Mouse (Mus musculus) intestine, embryonic 15.5 days (tissue): ENCODE data around the gene Rps6ka1. TPM values are rescaled to one million over a fixed set of nuclear protein-coding genes. Genes with fewer than 3 reads are reported as not detected.
"Not testable (repeated sequence)": the region's sequence is repeated elsewhere in the genome, so short reads cannot be mapped to it uniquely, and the experiment has no call there.

Experiments used
- ATAC-seq: fragments of 200-750 bp; cut with Nextera tagmentation; 2 replicates; pipeline ENCODE4 v1.8.0; 2017; ENCODE audit warnings: moderate TSS enrichment, moderate library complexity
- H3K27ac ChIP-seq: fragments of 300-500 bp; sonication (generic); 2 replicates; pipeline ENCODE4 v1.5.1; 2015; ENCODE audit warnings: mild to moderate bottlenecking, inconsistent platforms
- H3K27me3 ChIP-seq: fragments of 300-500 bp; sonication (generic); replicated peaks from 2 replicates; pipeline ENCODE4 v1.6.1; 2015; ENCODE audit warnings: inconsistent platforms
- H3K36me3 ChIP-seq: fragments of 300-500 bp; sonication (generic); 2 replicates; pipeline ENCODE4 v1.6.1; 2015; ENCODE audit warnings: inconsistent platforms
- H3K4me1 ChIP-seq: fragments of 300-500 bp; sonication (generic); replicated peaks from 2 replicates; pipeline ENCODE4 v1.6.1; 2015; ENCODE audit warnings: inconsistent platforms
- H3K4me2 ChIP-seq: fragments of 300-500 bp; sonication (generic); replicated peaks from 2 replicates; pipeline ENCODE4 v1.6.1; 2015; ENCODE audit warnings: mild to moderate bottlenecking, inconsistent platforms
- H3K4me3 ChIP-seq: fragments of 300-500 bp; sonication (generic); replicated peaks from 2 replicates; pipeline ENCODE4 v1.5.1; 2015; ENCODE audit warnings: inconsistent platforms
- H3K9ac ChIP-seq: fragments of 300-500 bp; sonication (generic); 2 replicates; pipeline ENCODE4 v1.6.1; 2015; ENCODE audit warnings: inconsistent platforms
- H3K9me3 ChIP-seq: fragments of 300-500 bp; sonication (generic); 2 replicates; pipeline ENCODE4 v1.6.1; 2016; ENCODE audit warnings: inconsistent platforms
- WGBS: fragments of 180-500 bp; shearing (Covaris S2); methylation state at CpG from one replicate; pipeline ENCODE4 v1.1.7; 2015; 5-methylcytosine and 5-hydroxymethylcytosine counted together
- polyA plus RNA-seq: library from polyadenylated mRNA; unstranded; fragments of >200 nt; fragmentation: Nextera tagmentation; extraction: Ambion mirVana; gene quantifications from 2 replicates; pipeline ENCODE4 v1.2.1, GENCODE M21; 2015

Gene Rps6ka1
- polyA plus RNA-seq, 1 experiment from 2014 or later: 124 TPM

DNA sequence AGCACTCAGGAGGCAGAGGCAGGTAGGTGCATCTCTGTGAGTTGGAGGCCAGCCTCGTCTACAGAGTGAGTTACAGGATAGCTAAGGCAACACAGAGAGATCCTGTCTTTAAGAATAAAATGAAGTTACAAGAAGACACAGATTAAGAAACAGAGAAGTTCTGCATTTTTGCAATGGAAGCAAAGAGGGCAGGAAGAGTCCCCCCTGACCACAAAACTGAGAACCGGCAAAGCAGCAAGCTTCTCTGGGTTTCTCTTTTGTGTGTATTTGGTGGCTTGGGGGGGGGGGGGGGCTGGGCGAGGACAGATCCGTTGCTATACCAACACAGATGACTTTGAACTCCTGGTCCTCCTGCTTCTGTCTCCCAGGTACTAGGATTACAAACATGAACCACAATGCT, 19.5 kb upstream of the Rps6ka1 start:
- Histone ChIP-seq H3K27me3 (no peaks in the 10 kb centered on the region), H3K36me3 (no peaks in the 10 kb centered on the region), H3K4me1 (peaks cover 20% of the 10 kb centered on the region), H3K4me3 (no peak overlapping the region), H3K27ac (no peak overlapping the region), H3K9ac (no peak overlapping the region), H3K4me2 (no peak overlapping the region), H3K9me3 (no peaks in the 10 kb centered on the region)
- ATAC-seq: no peak
- 40% methylated on average over 4 of the region's 4 CpGs for WGBS

DNA sequence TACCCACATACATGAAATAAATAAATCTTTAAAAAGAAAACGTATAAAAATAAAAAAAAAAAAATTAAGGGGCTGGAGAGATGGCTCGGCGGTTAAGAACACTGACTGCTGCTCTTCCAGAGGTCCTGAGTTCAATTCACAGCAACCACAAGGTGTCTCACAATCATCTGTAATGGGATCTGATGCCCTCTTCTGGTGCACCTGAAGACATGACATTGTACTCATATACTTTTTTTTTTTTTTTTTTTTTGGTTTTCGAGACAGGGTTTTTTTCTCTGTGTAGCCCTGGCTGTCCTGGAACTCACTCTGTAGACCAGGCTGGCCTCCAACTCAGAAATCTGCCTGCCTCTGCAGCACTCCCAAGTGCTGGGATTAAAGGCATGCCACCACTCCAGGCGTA, 18.7 kb upstream of the Rps6ka1 start:
- ATAC-seq, H3K9me3 ChIP-seq, H3K4me3 ChIP-seq, H3K4me2 ChIP-seq, H3K9ac ChIP-seq, H3K27ac ChIP-seq, H3K36me3 ChIP-seq, H3K27me3 ChIP-seq: not testable (repeated sequence)
- H3K4me1 ChIP-seq: peaks cover 19% of the 10 kb centered on the region
- WGBS: 89% methylated on average over 5 of the region's 5 CpGs

DNA sequence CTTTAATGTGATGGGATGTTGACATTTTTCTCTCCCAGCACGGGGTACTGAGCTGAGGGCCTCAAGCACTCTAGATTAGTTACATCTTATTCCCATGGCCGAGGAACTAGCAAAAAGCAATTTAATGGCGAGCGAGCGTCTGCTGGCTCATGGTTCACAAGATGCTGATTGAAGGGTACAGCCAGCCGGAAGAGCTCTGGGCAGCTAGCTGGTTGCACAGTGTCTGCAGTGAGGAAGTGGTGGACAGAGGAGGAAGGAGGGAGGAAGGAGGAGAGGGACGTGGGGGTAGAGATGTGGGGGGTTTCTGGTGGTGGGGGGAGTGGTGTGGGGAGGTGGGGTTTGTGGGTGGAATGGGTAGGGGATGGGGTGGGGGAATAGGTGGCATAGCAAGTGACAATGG, 17.6 kb upstream of the Rps6ka1 start:
- Histone ChIP-seq H3K27me3 (no peaks in the 10 kb centered on the region), H3K4me2 (no peak overlapping the region), H3K4me3 (no peak overlapping the region), H3K9ac (no peak overlapping the region), H3K9me3 (no peaks in the 10 kb centered on the region), H3K36me3 (no peaks in the 10 kb centered on the region), H3K27ac (no peak overlapping the region), H3K4me1 (peaks cover 14% of the 10 kb centered on the region; the same call in 1 of the 2 replicates)
- ATAC-seq: no peak
- WGBS: 80% methylated on average over 7 of the region's 7 CpGs

DNA sequence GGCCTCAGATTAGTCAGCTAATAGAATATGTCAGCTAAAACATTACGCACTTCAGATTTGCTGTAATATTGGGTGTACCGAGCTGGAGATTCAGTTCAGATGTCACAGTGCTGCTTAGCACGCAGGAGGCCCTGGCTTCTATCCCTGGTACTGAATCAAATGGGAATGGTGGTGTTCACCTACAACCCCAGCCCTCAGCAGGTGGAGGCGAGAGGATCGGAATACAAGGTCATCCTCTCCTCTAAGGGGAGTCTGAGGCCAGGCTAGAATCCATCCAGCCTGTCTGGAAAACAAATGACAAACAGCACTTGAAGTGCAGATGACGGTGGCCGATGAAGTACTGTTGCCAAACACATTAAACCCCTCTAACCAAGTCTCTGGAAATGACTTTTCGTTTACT, 16.7 kb upstream of the Rps6ka1 start:
- Histone ChIP-seq H3K36me3 (no peaks in the 10 kb centered on the region), H3K4me2 (no peak overlapping the region), H3K9me3 (no peaks in the 10 kb centered on the region), H3K9ac (no peak overlapping the region), H3K4me3 (no peak overlapping the region), H3K4me1 (peaks cover 10% of the 10 kb centered on the region; the same call in 1 of the 2 replicates), H3K27ac (no peak overlapping the region), H3K27me3 (no peaks in the 10 kb centered on the region)
- 73% methylated on average over 8 of the region's 8 CpGs for WGBS
- no peak for ATAC-seq

DNA sequence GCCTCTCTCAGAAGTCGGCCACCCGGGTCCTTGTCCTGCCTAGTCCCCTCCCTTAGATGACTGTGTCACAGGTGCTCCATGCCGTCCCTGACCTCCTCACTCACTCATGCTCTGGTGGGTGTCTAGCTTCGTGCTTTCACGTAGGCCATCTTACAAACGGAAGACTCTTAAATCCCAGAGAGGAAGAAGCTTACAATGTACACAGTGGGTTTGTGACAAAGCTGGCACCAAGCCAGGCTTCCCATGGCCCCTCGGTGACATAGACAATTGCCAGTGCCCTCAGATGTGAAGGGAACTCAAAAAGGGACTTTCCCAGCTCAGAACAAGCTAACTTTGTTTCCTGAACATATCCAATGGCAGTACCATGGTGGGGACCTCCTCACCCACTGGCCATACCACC, 15.8 kb upstream of the Rps6ka1 start:
- no peaks in the 10 kb centered on the region for H3K27me3 ChIP-seq
- 60% methylated on average over 7 of the region's 7 CpGs for WGBS
- no peaks in the 10 kb centered on the region for H3K36me3 ChIP-seq
- H3K27ac ChIP-seq: no peak overlapping the region
- no peak for ATAC-seq
- H3K9me3 ChIP-seq: no peaks in the 10 kb centered on the region
- H3K4me3 ChIP-seq: no peak overlapping the region
- H3K4me2 ChIP-seq: no peak overlapping the region
- peaks cover 13% of the 10 kb centered on the region for H3K4me1 ChIP-seq
- no peak overlapping the region for H3K9ac ChIP-seq

DNA sequence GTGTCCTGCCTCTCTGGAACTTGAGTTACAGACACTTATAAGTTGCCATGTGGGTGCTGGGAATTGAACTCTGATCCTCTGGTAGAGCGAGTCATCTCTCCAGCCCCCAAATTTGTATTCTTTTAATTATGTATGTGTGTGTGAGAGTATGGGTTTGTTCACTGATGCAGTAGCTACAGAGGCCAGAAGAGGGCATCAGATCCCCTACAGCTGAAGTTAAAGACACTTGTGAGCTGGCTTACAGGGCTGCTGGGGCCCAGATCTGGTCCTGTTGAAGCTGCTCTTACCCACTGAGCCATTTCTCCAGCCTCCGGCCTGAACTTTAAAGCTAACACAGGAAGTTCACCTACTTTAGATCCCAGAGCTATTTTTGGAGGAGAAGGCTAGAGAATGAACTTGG, 14.9 kb upstream of the Rps6ka1 start:
- 92% methylated on average over 2 of the region's 2 CpGs for WGBS
- H3K27me3 ChIP-seq: no peaks in the 10 kb centered on the region
- H3K4me2 ChIP-seq: no peak overlapping the region
- no peak overlapping the region for H3K4me3 ChIP-seq
- no peak for ATAC-seq
- H3K36me3 ChIP-seq: no peaks in the 10 kb centered on the region
- no peak overlapping the region for H3K9ac ChIP-seq
- no peak overlapping the region for H3K27ac ChIP-seq
- no peaks in the 10 kb centered on the region for H3K9me3 ChIP-seq
- peaks cover 16% of the 10 kb centered on the region for H3K4me1 ChIP-seq

DNA sequence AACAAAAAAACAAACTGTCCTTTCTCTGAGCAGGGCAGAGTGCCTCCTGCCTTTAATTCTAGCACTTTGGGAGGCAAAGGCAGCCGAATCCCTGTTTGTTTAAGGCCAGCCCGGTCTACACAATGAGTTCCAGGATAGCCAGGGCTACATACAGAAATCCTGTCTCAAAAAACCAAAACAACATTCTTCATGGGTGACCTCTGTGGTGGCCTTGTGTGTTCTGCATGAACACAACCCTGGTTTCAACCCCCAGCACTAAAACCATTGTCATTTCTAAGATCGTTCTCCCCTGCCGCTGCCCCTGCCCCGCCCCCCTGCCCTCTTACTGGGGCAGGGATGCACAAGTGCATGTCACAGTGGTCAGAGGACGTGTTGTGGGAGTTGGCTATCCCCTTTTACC, 13.3 kb upstream of the Rps6ka1 start:
- no peak overlapping the region for H3K9ac ChIP-seq
- ATAC-seq: no peak
- H3K27me3 ChIP-seq: no peaks in the 10 kb centered on the region
- H3K27ac ChIP-seq: no peak overlapping the region
- 81% methylated on average over 6 of the region's 6 CpGs for whole genome bisulfite sequencing
- H3K4me3 ChIP-seq: no peak overlapping the region
- no peak overlapping the region for H3K4me2 ChIP-seq
- H3K4me1 ChIP-seq: peaks cover 17% of the 10 kb centered on the region
- no peaks in the 10 kb centered on the region for H3K9me3 ChIP-seq
- no peaks in the 10 kb centered on the region for H3K36me3 ChIP-seq

DNA sequence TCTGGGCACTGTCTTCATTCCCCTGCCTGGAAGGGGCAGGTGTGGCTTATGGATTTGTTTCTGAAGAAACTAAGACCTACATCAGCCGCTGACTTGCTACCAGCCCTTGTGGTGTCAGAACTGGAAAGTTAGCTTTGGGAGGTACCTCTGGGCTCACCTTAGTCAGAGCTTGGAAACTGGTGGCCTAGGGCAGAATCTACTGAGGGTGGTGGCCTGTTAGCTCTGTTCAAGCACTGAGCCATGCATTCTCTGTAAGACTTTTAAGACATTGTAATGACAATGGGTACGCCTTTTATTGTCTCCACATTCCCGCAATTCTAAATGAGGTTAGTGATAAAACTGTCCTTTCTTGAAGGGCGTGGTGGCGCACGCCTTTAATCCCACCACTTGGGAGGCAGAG, 12.8 kb upstream of the Rps6ka1 start:
- no peak overlapping the region for H3K4me3 ChIP-seq
- no peak overlapping the region for H3K9ac ChIP-seq
- peaks cover 17% of the 10 kb centered on the region for H3K4me1 ChIP-seq
- H3K36me3 ChIP-seq: no peaks in the 10 kb centered on the region
- no peaks in the 10 kb centered on the region for H3K9me3 ChIP-seq
- no peaks in the 10 kb centered on the region for H3K27me3 ChIP-seq
- ATAC-seq: no peak
- H3K4me2 ChIP-seq: no peak overlapping the region
- H3K27ac ChIP-seq: no peak overlapping the region
- WGBS: 91% methylated on average over 6 of the region's 6 CpGs

DNA sequence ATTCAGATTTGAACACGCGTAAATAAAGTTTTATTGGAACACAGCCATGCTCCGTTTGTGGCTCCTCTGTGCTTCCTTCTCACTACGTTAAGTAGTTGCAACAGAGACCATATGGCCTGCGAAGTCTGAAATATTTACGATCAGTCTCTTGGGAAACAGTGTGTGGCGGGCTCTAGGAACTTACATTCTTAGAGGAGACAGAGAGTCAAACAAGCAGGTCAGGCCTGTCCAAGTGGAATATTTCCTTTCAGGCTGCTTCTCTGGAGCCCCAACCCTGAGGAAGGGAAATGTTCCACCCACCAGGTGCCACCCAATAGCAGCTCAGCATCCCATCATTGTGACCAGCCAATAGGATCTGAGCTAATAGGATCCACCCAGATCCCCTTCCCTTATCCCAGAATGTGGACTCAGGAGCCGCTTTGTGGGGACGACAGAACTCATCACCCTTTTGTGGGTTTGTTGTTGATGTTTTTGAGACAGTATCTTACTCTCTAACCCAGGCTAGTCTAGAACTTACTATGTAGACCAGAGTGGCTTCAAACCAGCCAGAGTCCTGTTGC, 11.7 kb upstream of the Rps6ka1 start:
- 43% methylated on average over 9 of the region's 9 CpGs for WGBS
- ATAC-seq: no peak
- no peaks in the 10 kb centered on the region for H3K9me3 ChIP-seq

DNA sequence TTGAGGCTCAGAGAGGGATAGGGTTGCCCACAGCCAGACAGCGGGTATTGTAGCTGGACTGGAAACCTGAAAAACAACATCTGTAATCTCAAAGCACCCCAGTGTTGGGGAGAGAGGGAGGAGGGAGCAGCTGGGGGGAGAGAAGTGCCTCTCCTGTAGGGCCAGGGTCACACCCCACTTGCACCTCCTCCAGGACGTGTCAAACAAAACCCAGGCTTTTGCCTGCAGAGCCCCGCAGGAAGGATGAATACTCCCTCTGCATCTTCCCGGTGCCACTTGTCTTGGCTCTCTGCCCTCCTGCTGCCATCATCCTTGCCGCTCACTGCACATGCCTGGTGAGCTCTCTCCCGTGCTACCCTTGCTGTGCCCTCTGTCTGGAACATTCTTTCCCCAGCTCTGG, 10.6 kb upstream of the Rps6ka1 start:
- peak; percentile 29 for ATAC-seq
- Histone ChIP-seq H3K9ac (no peak overlapping the region), H3K9me3 (no peaks in the 10 kb centered on the region), H3K4me2 (no peak overlapping the region), H3K27me3 (no peaks in the 10 kb centered on the region), H3K36me3 (no peaks in the 10 kb centered on the region), H3K4me1 (peaks cover 10% of the 10 kb centered on the region), H3K27ac (0 out of 2 replicates have a peak overlapping the region, but pooled peaks have one; percentile 40), H3K4me3 (no peak overlapping the region)
- WGBS: 26% methylated on average over 6 of the region's 6 CpGs

More for the DNA sequence above, 11.7 kb upstream of the Rps6ka1 start:
- no peaks in the 10 kb centered on the region for H3K36me3 ChIP-seq
- peaks cover 17% of the 10 kb centered on the region for H3K4me1 ChIP-seq
- peak overlapping the region; percentile 17; the same call in 1 of the 2 replicates for H3K27ac ChIP-seq
- H3K9ac ChIP-seq: no peak overlapping the region
- no peak overlapping the region for H3K4me2 ChIP-seq
- no peaks in the 10 kb centered on the region for H3K27me3 ChIP-seq
- H3K4me3 ChIP-seq: no peak overlapping the region

DNA sequence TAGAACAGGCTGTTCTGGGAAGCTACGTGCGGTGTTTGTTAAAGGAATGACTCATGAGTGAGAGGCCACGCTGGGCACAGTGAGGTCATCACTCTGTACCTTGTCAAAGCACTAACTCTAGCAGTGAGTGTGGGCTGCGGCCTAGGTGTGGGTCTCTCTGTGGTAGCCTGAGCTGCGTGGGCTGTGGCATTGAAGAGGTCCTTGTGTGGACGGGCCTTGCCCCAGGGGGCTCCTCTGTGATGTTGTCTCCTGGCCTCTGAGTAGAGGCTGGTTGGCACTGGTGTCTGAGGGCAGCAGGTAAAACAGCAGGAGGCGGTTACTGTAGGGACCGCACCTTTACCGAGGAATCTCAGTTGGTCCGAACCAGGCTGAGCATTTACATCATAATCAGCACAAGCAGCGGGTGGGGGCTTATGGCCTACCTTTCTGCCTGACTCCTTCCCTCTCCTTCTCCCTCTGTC, 9.9 kb upstream of the Rps6ka1 start:
- no peak overlapping the region for H3K9ac ChIP-seq
- H3K27ac ChIP-seq: 0 out of 2 replicates have a peak overlapping the region, but pooled peaks have one; percentile 27

DNA sequence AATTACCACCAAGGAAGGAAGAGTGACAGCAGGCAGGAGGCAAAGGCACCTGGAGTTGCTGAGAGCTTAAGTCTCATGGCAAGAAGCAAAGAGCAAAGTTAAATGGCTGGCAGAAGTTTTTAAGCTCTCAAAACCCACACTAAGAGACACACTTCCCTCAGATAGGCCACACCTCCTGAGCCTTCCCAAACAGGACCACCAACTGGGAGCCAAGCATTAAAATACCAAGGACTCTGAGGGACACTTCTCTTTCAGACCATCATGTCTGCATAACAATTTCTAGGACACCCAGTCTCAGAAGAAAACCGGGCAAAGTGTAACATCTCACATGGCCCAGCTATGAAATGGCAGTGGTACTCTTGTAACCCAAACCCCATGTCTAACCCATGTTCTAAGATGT, 9.4 kb upstream of the Rps6ka1 start:
- H3K4me1 ChIP-seq: peaks cover 10% of the 10 kb centered on the region
- no peaks in the 10 kb centered on the region for H3K36me3 ChIP-seq
- H3K27me3 ChIP-seq: no peaks in the 10 kb centered on the region
- H3K9me3 ChIP-seq: no peaks in the 10 kb centered on the region
- no peak overlapping the region for H3K4me3 ChIP-seq
- 0 out of 2 replicates have a peak overlapping the region, but pooled peaks have one; percentile 27 for H3K27ac ChIP-seq
- H3K9ac ChIP-seq: no peak overlapping the region
- ATAC-seq: no peak
- 89% methylated on average over 1 of the region's 1 CpGs for WGBS
- no peak overlapping the region for H3K4me2 ChIP-seq

More for the DNA sequence above, 9.9 kb upstream of the Rps6ka1 start:
- Histone ChIP-seq H3K27me3 (no peaks in the 10 kb centered on the region), H3K36me3 (no peaks in the 10 kb centered on the region), H3K4me3 (no peak overlapping the region), H3K4me2 (no peak overlapping the region), H3K9me3 (no peaks in the 10 kb centered on the region), H3K4me1 (peaks cover 10% of the 10 kb centered on the region)
- peak; percentile 69 for ATAC-seq
- WGBS: 64% methylated on average over 11 of the region's 11 CpGs

DNA sequence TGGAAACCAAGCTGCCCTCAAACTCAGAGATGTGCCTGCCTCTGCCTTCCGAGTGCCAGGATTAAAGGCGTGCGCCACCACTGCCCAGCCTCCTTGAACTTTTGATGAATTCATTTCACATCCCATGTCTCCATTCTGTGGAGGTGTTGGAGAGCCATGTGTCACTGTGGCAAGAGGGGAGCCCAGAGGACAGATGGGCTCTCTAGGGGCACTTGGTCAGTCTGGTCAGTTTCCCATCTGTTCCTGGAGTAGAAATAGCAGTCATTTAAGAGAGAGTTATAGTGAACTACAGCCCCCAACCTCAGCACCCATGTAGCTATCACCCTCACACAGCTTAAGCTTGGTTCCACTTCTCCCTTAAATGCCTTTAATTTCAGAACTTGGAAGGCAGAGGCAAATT, 8.4 kb upstream of the Rps6ka1 start:
- Histone ChIP-seq H3K4me1 (peaks cover 10% of the 10 kb centered on the region), H3K4me2 (no peak overlapping the region), H3K9ac (no peak overlapping the region), H3K27me3 (no peaks in the 10 kb centered on the region), H3K36me3 (no peaks in the 10 kb centered on the region), H3K27ac (no peak overlapping the region), H3K4me3 (no peak overlapping the region), H3K9me3 (no peaks in the 10 kb centered on the region)
- no peak for ATAC-seq
- 95% methylated on average over 3 of the region's 3 CpGs for WGBS
